Mouse (Mus musculus) gastrocnemius, postnatal 10 days (tissue): Measurements from ENCODE around the gene Atp6v0c. TPM values are rescaled to one million over a fixed set of nuclear protein-coding genes. Genes with fewer than 3 reads are reported as not detected.

Experiments
- DNase-seq: peaks from one replicate; pipeline ENCODE4 v3.0.0; 2021; ENCODE audit warnings: mixed read lengths
- total RNA-seq, 2 experiments: library from RNA; stranded (reverse); gene quantifications; 2 replicates each; pipeline ENCODE4 v1.2.3; 2021

Gene Atp6v0c
- total RNA-seq, 2 experiments from 2014 or later = 180 to 191 TPM

DNA sequence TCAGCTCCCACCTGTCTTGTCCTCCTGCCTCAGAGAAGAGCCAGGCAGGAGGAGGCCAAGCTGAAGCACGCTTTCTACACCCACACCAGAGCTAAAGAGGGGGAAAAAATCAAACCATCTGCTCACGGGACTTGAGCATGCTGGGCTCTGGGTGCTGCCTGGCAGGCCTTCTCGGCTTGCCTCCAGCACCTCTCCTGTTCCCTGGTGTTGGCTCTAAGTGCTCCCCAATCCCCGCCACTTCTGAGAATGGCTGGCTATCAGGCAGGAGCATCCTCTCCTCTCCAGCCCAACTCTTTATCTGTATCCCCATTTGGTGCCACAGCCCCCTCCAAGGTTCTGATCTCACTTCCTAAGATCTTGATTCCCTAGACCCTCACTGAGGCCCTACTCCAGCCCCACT, 29.8 kb upstream of the Atp6v0c start:
- no peak for DNase-seq

GRCm38 (mm10) chr17:24197032-24197824, 27.7 kb upstream of the Atp6v0c start:
- no peak for DNase-seq

GRCm38 (mm10) chr17:24195349-24195748, 25.8 kb upstream of the Atp6v0c start:
- DNase-seq = no peak

DNA sequence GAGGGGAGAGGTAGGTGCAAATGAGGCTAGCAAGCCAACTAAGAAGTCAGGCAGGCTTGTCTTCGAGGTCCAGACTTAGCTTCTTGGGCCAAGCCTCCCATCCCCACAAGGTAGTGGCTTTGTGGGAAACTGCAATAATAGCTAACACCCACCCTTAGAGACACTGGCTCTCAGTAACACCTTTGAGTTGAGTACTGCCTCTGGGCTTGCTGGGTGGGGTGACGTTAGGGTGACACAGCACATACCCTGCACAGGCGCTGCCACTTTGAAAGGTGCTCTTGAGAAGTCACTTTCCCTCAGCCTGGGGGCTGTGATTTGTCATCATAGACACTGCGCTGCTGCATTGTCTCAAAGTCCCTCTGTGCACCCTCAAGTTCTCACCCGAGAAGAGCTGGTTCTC, 24.3 kb upstream of the Atp6v0c start:
- no peak for DNase-seq

DNA sequence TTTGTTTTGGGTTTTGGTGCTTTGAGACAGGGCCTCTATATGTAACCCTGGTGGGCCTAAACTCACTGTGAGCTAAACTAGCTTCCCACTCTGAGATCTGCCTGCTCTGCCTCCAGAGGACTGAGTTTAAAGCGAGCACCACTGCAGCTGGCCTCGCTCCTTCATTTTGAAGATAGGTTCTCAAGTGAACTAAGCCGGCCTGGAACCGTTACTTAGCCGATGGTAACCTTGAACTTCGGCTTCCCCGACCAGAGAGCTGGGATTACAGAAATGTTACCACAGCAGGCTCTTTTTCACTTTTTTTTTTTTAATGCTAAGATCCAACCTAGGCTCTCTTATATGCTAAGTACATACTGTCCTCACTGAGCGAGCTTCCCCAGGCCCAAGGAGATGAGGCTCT, 23.8 kb upstream of the Atp6v0c start:
- no peak for DNase-seq

- no peak for DNase-seq
Measured at GRCm38 (mm10) chr17:24192848-24193247, 23.3 kb upstream of the Atp6v0c start.

DNA sequence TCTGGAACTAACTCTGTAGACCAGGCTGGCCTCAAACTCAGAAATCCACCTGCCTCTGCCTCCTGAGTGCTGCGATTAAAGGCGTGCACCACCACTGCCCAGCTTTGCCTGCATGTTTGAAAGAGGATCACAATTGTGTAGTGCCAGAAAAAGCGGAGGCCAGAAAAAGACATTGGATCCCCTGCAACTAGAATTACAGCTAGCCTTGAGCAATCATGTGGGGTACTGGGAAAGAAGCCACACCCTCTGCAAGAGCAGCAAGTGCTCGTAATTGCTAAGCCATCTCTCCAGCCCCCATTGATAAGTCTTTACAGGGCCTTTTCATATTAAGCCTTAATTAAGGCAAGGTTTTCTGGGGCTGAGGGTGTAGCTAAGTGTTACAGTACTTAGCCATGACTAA, 22.0 kb upstream of the Atp6v0c start:
- DNase-seq = no peak

GRCm38 (mm10) chr17:24190934-24191333, 21.4 kb upstream of the Atp6v0c start:
- no peak for DNase-seq

DNA sequence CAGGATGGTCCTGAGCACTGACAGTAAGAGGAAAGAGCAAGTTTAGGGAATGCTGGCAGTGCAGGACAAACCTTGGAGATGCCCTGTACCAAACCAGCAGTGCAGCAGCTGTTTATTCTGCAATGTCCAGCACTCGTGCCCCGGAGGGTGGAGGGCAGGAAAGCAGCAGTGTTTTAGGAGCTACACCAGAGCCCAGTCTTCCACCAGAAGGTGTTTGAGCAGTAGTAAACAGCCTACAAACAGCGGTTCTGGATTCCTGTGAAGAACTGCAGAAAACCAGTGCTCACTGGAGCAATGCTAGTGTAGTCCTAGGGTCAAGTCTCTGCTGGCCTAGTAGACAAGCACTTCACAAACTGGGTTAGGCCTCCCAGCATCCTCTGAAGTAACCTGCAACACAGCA, 4.8 kb upstream of the Atp6v0c start:
- no peak for DNase-seq

GRCm38 (mm10) chr17:24173423-24173822, 3.9 kb upstream of the Atp6v0c start:
- peak; percentile 66 for DNase-seq

DNA sequence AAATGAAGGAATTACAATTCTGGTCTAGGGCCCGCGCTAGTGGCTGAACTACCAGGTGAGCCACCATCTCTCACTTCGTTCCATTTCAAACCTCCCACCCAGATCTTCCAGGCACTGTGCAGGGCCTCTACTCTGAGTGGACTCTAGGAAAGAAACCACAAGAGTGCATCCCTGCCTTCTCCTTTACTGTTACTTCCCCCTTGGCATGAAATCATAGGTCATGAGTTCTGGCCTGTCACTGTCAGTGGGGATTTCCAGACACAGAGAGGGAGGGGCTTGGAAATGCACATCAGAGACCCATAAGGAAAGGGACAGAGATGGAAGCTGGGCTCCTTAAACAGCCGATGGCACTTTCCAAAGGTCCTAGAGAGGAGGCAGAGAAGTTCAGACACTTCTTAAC, 2.2 kb upstream of the Atp6v0c start:
- DNase-seq = no peak

GRCm38 (mm10) chr17:24170729-24171128, 1.2 kb upstream of the Atp6v0c start:
- DNase-seq = no peak

GRCm38 (mm10) chr17:24170125-24170524, 623 bp upstream of the Atp6v0c start:
- no peak for DNase-seq

DNA sequence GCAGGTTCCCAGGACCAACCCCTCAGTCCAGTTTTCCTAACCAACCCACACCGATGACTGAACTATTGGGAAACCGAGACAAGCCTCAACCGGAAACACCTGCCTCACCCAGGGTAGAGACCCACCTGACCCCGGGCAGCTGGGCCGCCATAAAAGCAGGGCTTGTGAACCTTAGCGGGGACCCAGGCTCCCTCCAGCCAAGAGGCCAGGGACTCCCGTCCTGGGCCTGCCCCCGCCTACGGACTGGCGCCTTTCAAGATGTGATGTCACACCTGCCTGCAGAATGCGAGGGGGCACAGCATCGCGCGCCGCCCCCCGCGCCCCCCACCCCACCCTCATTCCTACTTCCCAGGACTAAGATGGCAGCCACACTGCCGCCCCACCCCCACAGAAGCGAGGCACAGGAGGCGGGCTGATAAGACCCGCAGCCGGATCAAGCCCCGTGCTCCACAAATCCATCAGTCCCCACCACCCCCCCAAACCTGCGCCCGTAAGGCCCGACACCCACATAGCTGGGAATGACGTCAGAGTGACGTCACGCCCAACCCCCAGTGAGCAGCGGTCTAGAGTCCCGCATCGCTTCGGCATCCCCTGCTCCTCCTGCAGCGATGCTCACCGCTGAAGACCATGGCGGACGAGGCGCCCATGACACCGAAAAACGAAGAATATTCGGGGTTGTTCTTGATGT, 768 bp downstream of the Atp6v0c start:
- DNase-seq = peak; percentile 60

GRCm38 (mm10) chr17:24167891-24168505, 1.5 kb downstream of the Atp6v0c start:
- DNase-seq = no peak

- no peak for DNase-seq
Measured at GRCm38 (mm10) chr17:24167120-24167519, 2.4 kb downstream of the Atp6v0c start.

DNA sequence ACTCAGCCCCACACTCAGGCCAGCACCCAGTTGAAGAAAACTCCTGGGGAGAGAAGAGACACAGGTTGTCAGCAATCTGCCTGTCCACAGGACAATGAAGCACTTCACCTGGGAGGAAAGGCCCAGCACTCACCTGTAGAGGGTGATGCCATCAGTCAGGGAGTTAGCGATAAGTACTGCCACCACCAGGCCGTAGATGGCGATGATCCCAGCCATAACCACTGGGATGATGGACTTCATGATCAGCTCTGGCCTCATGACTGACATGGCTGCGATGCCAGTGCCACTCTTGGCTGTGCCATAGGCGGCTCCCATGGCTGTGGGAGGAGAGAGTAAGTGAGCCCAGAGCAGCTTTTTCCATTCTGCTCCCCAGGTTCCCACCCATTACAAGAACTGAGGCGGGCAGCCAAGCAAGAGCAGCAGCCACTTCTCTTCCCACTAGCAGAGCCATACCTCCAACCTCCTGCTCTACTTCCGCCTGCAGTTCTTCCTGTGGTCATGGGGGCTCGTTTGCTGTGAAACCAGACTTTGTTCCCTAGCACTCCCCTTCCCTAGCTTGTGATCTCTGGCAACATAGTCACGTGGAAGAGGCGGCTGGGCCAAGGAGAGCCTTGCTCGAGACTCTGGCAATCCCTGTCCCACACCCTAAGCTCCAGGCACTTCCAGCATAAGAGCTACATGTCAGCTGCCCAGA, 4.8 kb downstream of the Atp6v0c start:
- no peak for DNase-seq

- peak; percentile 99 for DNase-seq
Measured at GRCm38 (mm10) chr17:24163176-24163962, 6.1 kb downstream of the Atp6v0c start, which contains the start of gene Amdhd2. Amdhd2 (minus strand) TSS chr17:24163766.

GRCm38 (mm10) chr17:24162584-24163175, 6.8 kb downstream of the Atp6v0c start:
- DNase-seq = no peak

DNA sequence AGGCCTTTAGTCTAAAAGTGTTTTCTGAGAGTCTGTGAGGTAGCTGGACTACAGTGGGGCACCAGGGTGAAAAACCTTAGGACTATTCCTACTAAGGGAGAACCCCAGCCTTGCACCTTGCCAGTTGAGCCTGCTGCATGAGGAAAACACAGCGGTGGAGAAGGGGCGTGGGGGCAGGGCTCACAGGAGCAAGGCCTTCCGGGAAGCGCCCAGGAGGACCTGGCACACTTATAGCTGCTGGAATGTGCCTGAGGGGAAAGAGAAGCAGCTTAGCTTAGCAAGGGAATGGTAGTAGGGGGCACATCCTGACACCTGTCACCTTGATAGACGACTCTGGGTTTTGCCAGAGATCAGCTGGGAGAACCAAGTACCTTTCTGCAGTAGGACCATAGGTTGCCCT, 8.0 kb downstream of the Atp6v0c start:
- no peak for DNase-seq

DNA sequence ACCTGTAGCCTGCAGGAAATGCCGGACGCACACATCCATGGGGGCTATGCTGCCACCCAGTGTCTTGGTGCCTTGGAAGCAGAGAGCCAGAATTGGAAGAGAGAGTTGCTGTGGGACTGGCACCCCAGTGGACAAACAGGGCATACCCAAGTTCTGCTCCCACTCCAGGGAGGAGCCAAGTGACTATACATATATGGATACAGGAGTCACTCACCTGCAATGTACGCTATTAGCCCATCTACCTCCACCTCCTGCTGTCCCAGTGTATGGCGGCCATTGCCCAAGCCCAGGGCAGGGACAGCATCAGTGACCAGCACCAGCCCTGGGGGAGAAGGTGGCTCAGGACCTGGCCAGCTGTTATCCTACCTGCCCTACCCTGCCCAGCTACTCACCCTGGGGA, 12.0 kb downstream of the Atp6v0c start:
- no peak for DNase-seq
